Mouse (Mus musculus): Measurements from ENCODE around the gene Ntn5.
"Not testable (repeated sequence)": the region's sequence is repeated elsewhere in the genome, so short reads cannot be mapped to it uniquely, and the experiment has no call there.

Ntn5 gene

GRCm38 (mm10) chr7:45683396-45684050 lies at the start of gene Ntn5:
Gene Ntn5 (plus strand): TSS chr7:45684022.
- DNase-seq: no peak

- DNase-seq: peak; percentile 50
Measured at GRCm38 (mm10) chr7:45634946-45635681, 48.7 kb upstream of the Ntn5 start.

- DNase-seq: peak; percentile 82
Measured at GRCm38 (mm10) chr7:45635711-45636688, 47.8 kb upstream of the Ntn5 start.

GRCm38 (mm10) chr7:45637710-45638109 lies 46.1 kb upstream of the Ntn5 start:
- no peak for DNase-seq

- peak; percentile 95 for DNase-seq
Measured at GRCm38 (mm10) chr7:45638623-45639401, 45.0 kb upstream of the Ntn5 start.

- DNase-seq: peak; percentile 20
Measured at GRCm38 (mm10) chr7:45639561-45640027, 44.2 kb upstream of the Ntn5 start, which contains the start of gene Mamstr. Gene Mamstr (plus strand): TSS chr7:45639977.

GRCm38 (mm10) chr7:45640191-45640957 lies 43.4 kb upstream of the Ntn5 start:
- DNase-seq: peak; percentile 55

GRCm38 (mm10) chr7:45641391-45642040 lies 42.3 kb upstream of the Ntn5 start:
- peak; percentile 43 for DNase-seq

GRCm38 (mm10) chr7:45642083-45642482 lies 41.7 kb upstream of the Ntn5 start:
- no peak for DNase-seq

- no peak for DNase-seq
Measured at GRCm38 (mm10) chr7:45642503-45643255, 41.1 kb upstream of the Ntn5 start.

GRCm38 (mm10) chr7:45643441-45644178 lies 40.2 kb upstream of the Ntn5 start:
- DNase-seq: peak; percentile 95

GRCm38 (mm10) chr7:45644183-45644582 lies 39.6 kb upstream of the Ntn5 start:
- DNase-seq: no peak

GRCm38 (mm10) chr7:45644872-45645590 lies 38.8 kb upstream of the Ntn5 start:
- DNase-seq: no peak

GRCm38 (mm10) chr7:45645591-45645971 lies 38.2 kb upstream of the Ntn5 start:
- no peak for DNase-seq

- DNase-seq: no peak
Measured at GRCm38 (mm10) chr7:45646671-45647070, 37.2 kb upstream of the Ntn5 start.

- no peak for DNase-seq
Measured at GRCm38 (mm10) chr7:45649351-45649750, 34.5 kb upstream of the Ntn5 start.

- not testable (repeated sequence) for DNase-seq
Measured at GRCm38 (mm10) chr7:45650484-45650883, 33.3 kb upstream of the Ntn5 start.

GRCm38 (mm10) chr7:45654424-45655047 lies 29.3 kb upstream of the Ntn5 start:
- no peak for DNase-seq
